Mouse (Mus musculus): ENCODE results near the gene Egr2.
A peak's percentile ranks its signal among the peaks of the same experiment; 100 is the strongest.

The Egr2 gene

DNA sequence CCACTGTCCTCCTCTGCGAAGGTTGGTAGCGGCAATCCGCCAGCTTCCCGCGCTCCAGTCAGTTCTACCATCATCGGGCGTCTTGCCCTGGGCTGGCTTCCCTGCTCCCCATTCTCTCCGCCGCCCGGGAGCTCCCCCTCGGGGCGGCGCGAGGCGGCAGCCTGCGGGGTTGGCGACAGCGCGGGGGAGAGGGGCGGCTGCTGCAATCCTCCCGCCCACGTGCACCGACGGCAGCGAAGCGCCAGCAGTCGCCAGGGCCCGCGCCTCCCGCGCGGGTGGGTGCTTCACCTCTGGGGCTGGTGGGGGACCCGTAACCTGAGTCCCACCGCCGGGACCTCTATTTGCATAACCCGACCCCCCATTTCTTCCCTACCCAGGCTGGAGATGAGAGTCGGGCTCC lies at the start of gene Egr2:
TSS of gene Egr2 (plus strand) at position 220 of the 400 bp plus-strand sequence.
- DNase-seq (ENCODE audit: low read depth, low spot score), result peak; percentile 20

DNA sequence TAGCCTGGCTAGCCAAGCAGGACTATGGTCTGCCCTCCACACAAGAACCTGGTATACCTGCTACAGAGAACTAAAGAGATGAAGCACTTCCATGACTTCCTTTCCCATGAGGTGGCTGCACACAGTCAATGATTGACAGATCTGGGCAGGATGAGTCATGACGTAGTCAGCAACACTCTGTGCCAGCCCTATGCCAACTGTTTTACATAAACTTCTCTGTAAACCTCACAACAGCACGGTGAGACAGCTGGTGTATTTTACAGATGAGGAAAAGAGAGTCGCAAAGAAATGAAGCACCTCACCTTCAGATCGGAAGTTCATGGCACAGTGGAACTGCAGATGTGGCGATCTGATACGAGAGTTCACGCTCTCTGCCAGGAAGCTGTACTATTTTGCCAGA lies 47.8 kb upstream of the Egr2 start:
- DNase-seq (ENCODE audit: low read depth, low spot score), result peak; percentile 83

DNA sequence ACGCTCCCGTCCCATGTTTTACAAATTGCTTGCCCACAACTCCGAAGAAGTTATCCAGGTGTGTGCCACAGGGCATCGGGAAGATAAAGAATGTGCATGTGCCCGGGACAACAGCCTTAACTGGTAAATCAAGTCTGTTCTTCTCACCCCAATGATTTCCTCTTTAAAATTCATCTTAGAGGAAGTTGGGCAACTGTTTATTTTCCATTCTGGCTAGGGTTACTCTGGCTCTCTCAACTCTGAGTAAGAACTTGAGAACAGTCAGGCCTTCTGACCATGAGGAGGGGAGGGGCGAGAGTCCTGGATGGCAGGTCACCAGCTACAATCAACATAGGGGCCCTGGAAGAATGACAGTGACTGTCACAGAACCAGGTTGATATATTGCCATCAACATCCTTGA lies 45.4 kb upstream of the Egr2 start:
- DNase-seq (ENCODE audit: low read depth, low spot score), result no peak

DNA sequence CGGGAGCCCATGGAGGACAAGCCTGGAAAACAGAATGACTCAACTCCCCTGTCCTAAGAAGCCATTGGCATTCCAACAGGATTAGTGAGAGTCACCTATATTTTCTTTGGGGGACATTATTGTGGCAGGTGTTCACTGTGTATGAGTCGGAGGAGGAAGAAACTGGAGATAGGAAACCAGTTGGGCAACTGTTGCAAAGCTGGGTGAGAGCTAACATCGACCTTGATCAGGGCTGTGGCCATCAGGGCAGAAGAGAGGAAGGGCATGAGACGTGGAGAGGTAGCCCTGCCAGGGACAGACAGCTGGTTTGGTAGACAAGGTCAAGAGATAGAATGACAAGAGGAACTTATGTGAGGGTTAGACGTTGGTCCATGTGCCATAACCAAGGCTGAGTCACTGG lies 44.6 kb upstream of the Egr2 start:
- DNase-seq (ENCODE audit: low read depth, low spot score), result no peak

DNA sequence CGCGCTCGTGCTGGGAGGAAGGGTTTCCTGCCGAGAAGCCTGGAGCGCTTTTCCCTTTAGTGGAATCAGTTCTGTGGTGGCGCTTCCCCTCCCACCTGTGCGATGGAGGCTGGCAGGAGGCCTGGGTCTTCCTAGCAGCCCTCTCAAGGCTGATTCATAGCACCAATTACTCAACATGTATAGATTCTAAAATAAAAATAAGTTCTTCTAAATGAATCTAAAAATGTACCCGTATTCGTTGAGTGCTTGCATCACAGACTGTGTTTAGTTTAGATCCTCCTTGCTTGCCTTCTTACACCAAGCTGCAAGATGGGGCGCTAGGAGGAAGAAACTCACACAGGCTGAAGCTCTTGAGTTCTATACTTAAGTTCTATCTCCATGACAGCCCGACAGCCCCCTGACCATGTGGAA lies 43.1 kb upstream of the Egr2 start:
- peak; percentile 85 for DNase-seq (ENCODE audit: low read depth, low spot score)

DNA sequence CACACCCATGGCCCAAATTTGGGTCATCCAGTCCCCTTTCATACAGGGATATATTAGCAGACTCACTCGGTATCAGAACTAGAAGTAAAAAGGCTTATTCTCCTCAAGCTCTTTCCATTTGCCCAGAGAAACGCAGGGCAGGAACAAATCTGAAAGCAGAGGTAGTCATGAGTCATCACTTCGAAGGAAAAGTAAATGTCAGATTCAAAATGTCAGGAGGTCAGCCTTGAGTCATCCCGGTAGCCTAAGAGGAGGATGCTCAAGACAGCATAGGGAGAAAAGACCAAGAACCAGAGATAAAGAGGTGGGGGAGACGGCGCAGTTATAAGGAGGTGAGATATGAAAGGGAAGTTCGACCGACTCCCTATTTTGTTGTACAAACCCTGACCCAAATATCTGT lies 41.7 kb upstream of the Egr2 start:
- DNase-seq (ENCODE audit: low read depth, low spot score), result peak; percentile 56

DNA sequence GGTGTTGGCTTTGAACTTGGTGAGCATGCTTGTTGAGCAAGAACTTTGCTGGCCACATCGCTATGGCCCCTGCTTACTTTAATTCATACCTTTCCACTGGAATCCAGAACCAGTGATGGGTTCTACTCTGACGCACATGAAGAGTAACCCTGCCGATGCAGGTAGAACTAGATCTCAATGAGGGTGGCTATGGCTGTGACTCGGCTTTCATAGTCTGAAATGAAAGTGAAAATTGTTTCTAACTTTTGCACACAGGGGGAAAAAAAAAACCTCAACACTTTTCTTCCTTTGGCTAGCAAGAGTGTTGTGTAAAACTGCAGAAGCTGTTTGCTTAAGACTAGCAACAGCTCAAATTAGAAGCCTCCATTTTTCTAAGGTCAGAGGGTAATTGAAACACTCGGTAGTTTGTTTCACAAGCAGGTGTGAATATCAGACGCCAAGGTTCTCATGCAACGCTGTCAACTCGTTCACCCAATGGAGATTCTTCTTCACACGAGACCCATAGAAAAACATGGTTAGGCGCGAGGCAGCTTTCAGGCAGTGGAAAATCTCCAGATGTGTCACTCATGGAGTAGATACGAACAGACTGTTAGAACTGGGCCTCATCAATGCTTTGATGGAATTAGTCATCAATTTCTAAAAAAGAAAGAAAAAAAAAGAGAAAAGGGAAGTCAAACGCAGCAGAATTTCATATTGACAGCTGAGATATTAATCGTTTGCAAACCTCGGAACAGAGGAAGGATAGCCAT lies 38.0 kb upstream of the Egr2 start:
- DNase-seq (ENCODE audit: low read depth, low spot score), result no peak

DNA sequence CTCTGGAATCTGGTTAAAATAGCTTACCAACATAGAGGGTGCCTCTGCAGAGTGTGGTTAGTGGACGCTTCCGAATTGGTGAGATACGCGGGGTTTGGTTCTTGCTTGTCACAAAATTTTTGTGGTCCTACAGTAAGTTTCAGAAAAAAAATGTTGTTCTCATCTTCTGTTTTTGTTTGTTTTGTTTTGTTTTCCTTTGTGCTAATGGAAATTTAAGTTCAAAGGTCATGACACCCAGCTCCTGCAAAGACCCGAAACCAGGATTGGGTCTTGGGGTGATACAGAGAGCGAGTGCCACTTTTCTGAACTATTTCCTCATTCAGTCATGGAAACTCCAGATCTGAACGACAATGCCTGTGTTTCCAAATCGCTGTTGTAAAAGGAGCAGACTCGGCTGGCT lies 37.3 kb upstream of the Egr2 start:
- DNase-seq (ENCODE audit: low read depth, low spot score), result no peak

DNA sequence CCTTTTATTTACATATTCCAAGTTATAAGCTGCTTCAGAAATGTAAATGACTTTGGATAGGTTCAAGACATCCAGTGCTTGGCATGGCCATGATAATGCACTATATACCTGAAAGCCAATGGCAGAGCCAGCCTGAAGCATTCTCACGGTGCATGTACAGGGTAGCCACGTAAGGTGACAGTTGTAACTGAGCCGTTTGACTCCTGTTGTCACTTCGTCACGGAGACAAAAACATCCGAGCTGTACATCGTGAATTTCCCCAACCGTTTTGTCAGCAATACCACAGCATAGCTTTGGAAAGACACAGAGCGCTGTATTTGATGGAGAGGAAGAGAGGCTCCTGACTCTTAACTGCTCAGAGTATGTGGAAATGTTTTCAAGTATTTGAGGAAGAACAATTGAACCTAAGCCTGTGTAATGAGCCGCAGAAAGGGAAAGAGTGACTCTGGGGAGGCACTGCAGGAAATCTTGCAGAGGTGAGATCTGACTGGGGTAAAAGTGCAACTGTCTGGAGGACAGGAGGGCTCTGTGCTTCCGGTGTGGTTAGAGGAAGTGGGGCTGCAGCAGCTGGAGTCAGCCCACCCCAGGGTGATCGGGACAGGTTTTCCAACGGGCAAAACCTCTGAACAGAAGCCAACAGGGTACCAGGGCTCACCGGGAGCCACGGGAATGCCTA lies 31.8 kb upstream of the Egr2 start:
- DNase-seq (ENCODE audit: low read depth, low spot score), result no peak

DNA sequence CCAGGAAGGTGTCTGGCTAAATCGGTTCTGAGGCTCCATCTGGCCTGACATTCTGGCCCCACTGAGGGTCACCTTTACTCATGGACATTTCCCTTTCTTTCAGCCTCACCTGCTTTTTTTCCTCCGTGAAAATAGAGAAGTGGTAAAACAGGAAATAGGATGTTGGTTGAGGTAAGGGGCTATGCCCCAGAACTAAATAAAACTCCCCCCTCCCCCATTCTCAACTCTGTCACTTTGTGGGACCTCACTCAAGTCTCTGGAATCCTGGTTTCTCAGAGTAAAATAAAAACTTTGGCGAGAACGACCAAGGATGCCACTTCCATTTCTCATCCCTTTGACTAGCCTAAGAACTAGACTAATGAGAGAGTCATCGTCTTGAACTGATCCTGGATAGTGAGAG lies 31.2 kb upstream of the Egr2 start:
- DNase-seq (ENCODE audit: low read depth, low spot score), result no peak

DNA sequence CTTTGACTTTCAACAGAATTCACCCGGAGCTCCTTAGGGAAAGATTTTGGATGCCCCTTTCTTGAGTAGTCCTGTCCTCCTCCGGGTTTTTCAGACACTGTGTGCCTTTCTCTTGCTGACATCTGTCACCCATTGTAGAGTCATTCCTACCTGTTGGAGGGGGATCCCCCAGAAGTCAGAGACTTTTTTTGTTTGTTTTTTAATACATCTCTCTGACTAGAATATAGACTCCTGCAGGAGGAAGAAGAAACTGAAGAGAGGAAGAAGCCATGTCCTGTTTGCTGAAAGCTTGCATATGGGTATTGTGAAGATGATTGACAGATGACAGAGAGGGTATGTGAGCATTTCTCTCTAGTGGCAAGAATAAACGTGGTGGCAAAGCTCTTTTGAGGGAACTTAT lies 30.0 kb upstream of the Egr2 start:
- no peak for DNase-seq (ENCODE audit: low read depth, low spot score)

DNA sequence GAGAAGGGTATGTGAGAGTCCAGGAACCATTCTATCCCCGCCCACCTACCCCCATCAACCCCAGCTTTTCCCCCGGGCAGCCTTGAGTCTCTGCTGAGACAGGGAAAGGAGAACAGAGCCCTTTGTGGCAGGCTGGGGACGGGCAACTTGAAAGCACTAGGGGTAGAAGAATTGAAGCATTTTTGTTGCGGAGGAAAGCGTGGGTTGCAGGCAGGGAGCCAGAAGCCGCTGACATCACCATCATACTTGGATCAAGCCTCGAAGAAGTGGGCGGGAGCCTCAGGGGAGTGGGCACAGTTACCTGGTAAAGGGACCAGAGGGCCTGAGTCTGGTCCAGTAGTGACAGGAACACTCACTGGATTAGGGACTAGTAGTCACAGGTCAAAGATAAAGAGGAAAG lies 23.1 kb upstream of the Egr2 start:
- peak; percentile 64 for DNase-seq (ENCODE audit: low read depth, low spot score)

DNA sequence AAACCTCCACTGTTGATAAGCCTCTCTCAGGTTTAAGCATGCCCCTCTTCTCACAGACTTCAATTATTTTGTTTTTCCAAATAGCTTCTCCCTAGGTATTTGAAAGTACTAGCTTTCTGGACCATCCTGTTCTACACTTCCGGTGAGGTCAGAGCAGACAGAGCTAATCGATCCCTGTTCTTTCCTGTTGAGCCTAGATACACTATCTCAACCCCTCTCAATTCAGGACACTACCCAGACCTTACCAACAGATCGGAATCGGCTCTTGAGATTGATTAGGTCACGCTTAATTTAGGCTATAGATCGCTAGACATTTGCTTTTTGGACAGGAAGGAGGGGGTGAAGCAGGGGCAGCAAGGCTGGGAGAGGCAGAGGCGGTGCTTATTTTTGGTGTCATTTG lies 22.4 kb upstream of the Egr2 start:
- DNase-seq (ENCODE audit: low read depth, low spot score), result no peak

DNA sequence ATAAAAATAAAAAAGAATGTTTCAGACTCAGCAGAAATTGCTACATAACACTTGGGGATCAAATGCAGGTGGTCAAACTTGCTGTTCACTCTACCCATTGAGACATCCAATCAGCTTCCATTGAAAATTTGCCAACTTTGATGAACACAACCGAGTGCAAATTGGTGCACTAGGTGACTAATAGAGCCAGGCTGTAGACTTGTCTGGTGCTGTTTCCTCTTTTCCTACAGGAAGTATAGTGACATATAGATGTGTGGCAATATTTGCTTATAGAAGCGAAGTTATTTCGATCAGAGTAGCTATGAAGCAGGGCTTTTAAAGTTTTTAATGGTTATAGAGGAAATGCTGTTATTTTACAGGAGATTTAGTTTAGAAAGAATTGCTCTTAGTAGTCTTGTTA lies 16.5 kb upstream of the Egr2 start:
- no peak for DNase-seq (ENCODE audit: low read depth, low spot score)

DNA sequence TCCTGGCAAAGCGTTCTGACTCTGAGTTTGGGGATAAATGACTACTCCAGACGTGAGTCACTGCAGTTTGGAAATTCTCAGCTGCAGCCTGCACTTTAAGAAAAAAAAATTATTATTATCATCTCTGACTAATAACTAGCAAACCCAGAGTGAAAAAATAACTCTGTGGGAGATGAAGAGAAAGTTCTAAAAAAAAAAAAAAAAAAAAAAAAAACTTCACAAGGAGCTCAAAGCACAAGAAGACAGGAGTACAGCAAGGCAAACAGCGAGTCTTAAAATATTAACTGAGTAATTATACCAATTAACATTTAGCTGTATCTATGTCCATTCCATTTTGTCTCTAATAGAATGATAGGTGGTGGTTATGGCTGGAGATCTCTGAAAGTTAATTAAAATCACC lies 11.1 kb upstream of the Egr2 start:
- peak; percentile 36 for DNase-seq (ENCODE audit: low read depth, low spot score)

DNA sequence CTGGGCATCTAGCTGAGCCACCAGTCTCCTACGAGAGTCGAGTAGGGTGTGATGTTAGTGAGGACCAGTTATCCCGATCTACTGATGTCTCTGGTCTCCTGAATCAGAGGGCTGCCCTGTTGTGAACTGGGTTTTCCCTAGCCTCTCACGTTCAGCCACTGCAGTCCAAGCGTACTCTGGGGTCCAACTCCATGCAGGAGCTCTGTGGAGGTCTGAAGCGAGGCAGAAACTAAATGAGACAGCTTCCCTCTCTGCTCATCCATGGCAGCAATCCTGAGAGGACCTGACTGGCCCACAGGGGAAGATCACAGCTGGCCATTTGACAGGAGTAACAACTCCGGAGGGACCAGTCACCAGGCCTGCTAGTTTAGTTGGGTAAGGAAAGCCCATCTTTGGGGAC lies 10.6 kb upstream of the Egr2 start:
- DNase-seq (ENCODE audit: low read depth, low spot score), result no peak

DNA sequence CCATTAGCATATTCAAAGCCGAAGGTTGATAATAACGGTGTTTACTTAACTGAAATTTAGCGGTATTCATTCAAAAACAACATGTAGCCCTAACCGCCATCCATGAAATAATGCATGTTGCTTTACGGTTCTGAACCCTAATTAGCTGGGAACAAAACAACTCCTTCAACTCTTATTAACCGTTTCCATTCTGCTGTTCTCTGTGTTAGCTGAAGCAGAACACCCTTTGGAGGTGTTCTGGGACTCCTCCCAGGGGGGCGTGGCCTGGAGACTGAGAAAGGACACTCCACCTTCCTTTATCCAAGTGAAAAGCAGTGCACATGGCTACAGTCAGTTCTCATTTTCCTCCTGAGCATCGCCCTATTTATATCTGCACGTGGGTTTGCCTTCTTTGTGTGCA lies 8.8 kb upstream of the Egr2 start:
- no peak for DNase-seq (ENCODE audit: low read depth, low spot score)

DNA sequence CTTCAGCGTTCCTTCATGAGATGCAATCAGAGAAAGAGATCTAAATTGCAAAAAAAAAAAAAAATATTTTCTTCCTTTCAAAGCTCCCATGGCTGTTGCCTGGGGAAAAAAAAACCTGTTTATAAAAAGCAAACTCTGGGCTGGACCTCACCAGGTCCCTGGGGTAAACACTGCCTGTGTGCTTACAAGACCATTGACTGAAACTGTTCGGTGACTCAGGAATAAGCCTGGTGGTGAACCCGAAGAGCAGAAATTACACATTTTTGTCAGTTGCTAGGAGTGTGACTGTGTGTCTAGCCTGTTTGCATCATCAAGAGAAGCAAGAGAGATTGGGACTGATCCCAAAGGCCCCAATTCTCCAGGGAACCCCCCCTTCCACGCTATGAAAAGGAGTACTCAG lies 5.5 kb upstream of the Egr2 start:
- no peak for DNase-seq (ENCODE audit: low read depth, low spot score)

DNA sequence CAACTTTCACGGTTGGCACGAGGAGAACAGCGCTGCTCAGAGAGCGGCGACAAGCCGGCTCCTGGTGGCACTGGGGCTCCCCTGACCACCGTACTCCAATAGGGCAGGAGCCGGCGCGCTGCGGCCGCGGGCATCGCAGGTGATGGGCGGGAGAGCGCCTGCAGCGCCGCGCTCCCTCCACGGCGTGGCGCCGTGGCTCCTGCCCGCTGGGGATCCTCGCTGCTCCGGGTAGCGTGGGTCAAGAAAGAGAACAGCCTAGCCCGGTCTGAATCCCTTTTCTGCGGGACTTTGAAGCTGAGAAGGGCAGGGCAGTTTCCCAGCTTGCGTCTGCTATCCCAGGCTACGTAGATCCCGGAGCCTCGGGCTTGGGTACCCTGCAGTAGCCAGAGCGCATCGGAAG lies 697 bp downstream of the Egr2 start:
- peak; percentile 79 for DNase-seq (ENCODE audit: low read depth, low spot score)

DNA sequence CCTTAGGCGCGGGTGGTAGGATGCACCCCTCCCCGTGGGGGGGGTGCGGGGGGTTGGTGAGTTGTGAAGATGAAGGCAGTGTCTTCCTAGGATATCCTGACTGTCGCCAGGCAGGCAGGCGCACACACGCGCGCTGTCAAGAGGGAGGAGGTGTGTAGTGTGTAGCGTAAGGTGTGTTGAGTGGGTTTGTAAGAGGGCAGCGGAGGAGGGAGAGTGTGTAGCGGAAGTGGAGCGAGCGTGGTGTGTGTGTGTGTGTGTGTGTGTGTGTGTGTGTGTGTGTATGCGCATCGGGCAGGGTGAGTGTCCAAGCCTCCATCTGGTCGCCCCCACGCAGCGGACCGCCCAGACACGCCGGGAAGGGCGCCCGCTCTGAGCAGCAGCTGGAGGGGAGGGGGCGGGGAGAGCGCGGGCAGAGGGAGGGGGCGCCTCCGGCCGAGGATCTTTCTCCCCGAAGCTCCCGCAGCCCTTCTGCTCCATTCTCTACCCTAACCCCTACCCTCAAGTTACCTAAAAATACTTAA lies 1.4 kb downstream of the Egr2 start:
- peak; percentile 59 for DNase-seq (ENCODE audit: low read depth, low spot score)

DNA sequence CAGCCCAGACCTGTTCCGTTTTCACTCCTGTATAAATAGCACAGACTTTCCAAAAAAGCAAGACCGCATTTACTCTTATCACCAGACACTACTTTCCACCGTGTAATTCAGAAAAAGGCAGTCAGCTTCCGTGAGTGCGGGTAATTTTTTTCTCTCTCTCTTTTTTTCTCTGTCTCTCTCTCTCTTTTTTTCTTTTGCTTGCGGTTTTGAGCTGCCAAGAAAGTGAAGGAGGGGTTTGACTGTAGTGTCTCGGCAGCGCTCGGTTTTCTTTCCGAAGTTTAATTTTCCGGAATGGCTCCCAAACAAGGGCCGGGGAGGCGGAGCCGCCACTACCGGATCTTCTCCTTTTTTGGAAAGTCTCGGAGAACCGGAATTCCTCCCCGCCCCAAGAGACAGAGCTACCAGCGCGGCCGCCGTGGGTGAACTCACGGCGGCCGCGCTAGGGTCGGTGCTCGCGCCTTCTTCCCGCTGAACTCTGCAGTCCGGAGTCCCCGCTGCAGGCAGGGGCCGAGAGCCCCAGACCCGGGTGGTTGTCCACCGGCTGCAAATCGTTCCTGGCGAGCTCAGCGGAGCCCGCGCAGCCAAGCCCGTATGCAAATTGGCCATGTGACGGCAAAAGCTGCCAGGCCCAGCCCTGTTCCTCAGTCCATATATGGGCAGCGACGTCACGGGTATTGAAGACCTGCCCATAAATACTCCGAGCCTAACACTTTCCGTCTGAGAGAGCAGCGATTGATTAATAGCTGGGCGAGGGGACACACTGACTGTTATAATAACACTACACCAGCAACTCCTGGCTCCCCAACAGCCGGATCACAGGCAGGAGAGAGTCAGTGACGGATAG lies 2.1 kb downstream of the Egr2 start:
- peak; percentile 97 for DNase-seq (ENCODE audit: low read depth, low spot score)

DNA sequence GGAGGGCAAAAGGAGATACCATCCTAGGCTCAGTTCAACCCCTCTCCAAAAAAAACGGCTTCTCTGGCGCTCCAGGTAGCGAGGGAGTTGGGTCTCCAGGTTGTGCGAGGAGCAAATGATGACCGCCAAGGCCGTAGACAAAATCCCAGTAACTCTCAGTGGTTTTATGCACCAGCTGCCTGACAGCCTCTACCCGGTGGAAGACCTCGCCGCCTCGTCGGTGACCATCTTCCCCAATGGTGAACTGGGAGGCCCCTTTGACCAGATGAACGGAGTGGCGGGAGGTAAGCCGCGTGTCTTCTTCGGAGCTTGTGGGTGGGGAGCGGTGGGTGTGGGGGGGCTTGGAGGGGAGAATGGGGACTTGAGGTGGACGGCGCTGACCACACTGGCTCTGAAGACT lies 2.8 kb downstream of the Egr2 start:
- no peak for DNase-seq (ENCODE audit: low read depth, low spot score)
